Comparison of ENCODE assay signal across 24 mouse cellular contexts in the genomic region with DNA sequence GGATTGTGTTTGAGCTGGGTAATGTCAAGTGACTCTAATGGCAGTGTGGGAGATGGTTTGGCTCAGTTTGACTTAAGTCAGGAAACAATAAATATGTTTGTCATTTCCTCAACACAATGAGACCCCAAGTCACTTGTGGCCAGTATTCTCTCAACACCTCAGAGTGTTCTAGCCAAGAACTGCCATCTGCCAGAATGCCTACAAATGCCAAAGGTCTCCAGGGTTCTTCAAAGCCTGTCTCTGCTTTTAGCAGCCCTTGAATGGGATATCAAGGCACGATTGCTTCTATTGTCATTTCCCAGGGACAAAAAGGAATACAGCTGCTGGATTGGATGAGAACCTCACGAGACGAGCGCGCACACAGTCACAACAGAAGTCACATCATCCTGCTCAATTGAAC.
A peak's percentile ranks its signal among the peaks of the same experiment; 100 is the strongest.
DNase-seq lines count a peak whose midpoint lies in the region; ATAC-seq lines count a peak whose summit lies in the region.
"Had no signal": no experiment of that assay in that cellular context is flagged by ENCODE, and none has a peak within 500 bp of the region (broad histone marks: within the 10 kb centered on the region; RNA-seq: fewer than 3 reads in every experiment).

No protein-coding gene starts in this region.

- H3K4me2 ChIP-seq in hindbrain, embryonic 13.5 days: no peak overlapping the region
- H3K4me2 ChIP-seq: embryonic facial prominence, embryonic 12.5 days; embryonic facial prominence, embryonic 15.5 days; heart, embryonic 11.5 days; hindbrain, embryonic 12.5 days; intestine, embryonic 15.5 days had no signal

- no peak overlapping the region for H3K4me3 ChIP-seq in hindbrain, embryonic 13.5 days
- H3K4me3 ChIP-seq: embryonic facial prominence, embryonic 12.5 days; embryonic facial prominence, embryonic 15.5 days; hindbrain, embryonic 12.5 days; intestine, embryonic 15.5 days had no signal

- H3K9me3 ChIP-seq in hindbrain, embryonic 13.5 days: no peaks in the 10 kb centered on the region
- H3K9me3 ChIP-seq: embryonic facial prominence, embryonic 12.5 days; embryonic facial prominence, embryonic 15.5 days; hindbrain, embryonic 12.5 days; intestine, embryonic 15.5 days had no signal

- H3K27me3 ChIP-seq in hindbrain, embryonic 13.5 days: no peaks in the 10 kb centered on the region
- H3K27me3 ChIP-seq: embryonic facial prominence, embryonic 12.5 days; embryonic facial prominence, embryonic 15.5 days; hindbrain, embryonic 12.5 days; intestine, embryonic 15.5 days had no signal

- no peaks in the 10 kb centered on the region for H3K4me1 ChIP-seq in hindbrain, embryonic 13.5 days (replicated peaks)
- H3K4me1 ChIP-seq: embryonic facial prominence, embryonic 12.5 days; embryonic facial prominence, embryonic 15.5 days; hindbrain, embryonic 12.5 days; intestine, embryonic 15.5 days had no signal

- no peaks in the 10 kb centered on the region for H3K36me3 ChIP-seq in hindbrain, embryonic 13.5 days
- H3K36me3 ChIP-seq: embryonic facial prominence, embryonic 12.5 days; embryonic facial prominence, embryonic 15.5 days; G1E; hindbrain, embryonic 12.5 days; intestine, embryonic 15.5 days had no signal

- peak; percentile 83 for DNase-seq in brain, adult 2 months (ENCODE audit: low read depth, low spot score)
- DNase-seq in cerebellum, adult 11-12 months: peak; percentile 54
- DNase-seq in cerebellum, adult 8-10 months: peak; percentile 34
- DNase-seq in cerebellum, postnatal 10 days: peak; percentile 42 to 50
- no peak for DNase-seq in spleen, postnatal 36 days (ENCODE audit: low spot score in 2 of 2)
- no peak for DNase-seq in gastrocnemius, postnatal 36 days
- DNase-seq in left cerebral cortex, postnatal 10 days (ENCODE audit: extremely low spot score in 1 of 2, low spot score in 2 of 2): no peak
- DNase-seq: adrenal gland, postnatal 10 days; adrenal gland, postnatal 36 days; B cell, adult 2 months; forebrain, postnatal 0 days; heart, adult 11 months; kidney, adult 11 months; kidney, adult 8-10 months had no signal

- no peak for ATAC-seq in hindbrain, embryonic 13.5 days (ENCODE audit: low FRiP score)
- ATAC-seq: forebrain, embryonic 14.5 days; forebrain, postnatal 0 days; hindbrain, embryonic 16.5 days; intestine, embryonic 15.5 days; Patski had no signal

- intact Hi-C loops in gastrocnemius, postnatal 36 days (cut with DNase I): no loop called here
- intact Hi-C loops in left cerebral cortex, postnatal 10 days (cut with DNase I): no loop called here

- WGBS in hindbrain, embryonic 13.5 days: 48% methylated on average over 5 of the region's 5 CpGs

- H3K27ac ChIP-seq in hindbrain, embryonic 13.5 days: no peak overlapping the region
- H3K27ac ChIP-seq: embryonic facial prominence, embryonic 12.5 days; embryonic facial prominence, embryonic 15.5 days; hindbrain, embryonic 12.5 days; intestine, embryonic 15.5 days had no signal

- no peak overlapping the region for H3K9ac ChIP-seq in hindbrain, embryonic 13.5 days
- H3K9ac ChIP-seq: embryonic facial prominence, embryonic 12.5 days; embryonic facial prominence, embryonic 15.5 days; forebrain, postnatal 0 days; hindbrain, embryonic 12.5 days; intestine, embryonic 15.5 days had no signal

Comparison
In these comparisons a context has a peak if more than half of its experiments do, and no peak if none do; other contexts are left out.
1. DNase-seq: peak in brain, adult 2 months (single experiment), cerebellum, adult 11-12 months (single experiment), cerebellum, adult 8-10 months (single experiment) and cerebellum, postnatal 10 days (2 of 2); none in spleen, postnatal 36 days (0 of 2), gastrocnemius, postnatal 36 days (0 of 2) and left cerebral cortex, postnatal 10 days (0 of 2).